Mouse (Mus musculus) B cell, adult 2 months (primary cell): ENCODE data around the gene Thra.

Source experiments
- DNase-seq, 2 experiments: peaks; one replicate each; pipeline ENCODE4 v3.0.0; 2022

Gene Thra

DNA sequence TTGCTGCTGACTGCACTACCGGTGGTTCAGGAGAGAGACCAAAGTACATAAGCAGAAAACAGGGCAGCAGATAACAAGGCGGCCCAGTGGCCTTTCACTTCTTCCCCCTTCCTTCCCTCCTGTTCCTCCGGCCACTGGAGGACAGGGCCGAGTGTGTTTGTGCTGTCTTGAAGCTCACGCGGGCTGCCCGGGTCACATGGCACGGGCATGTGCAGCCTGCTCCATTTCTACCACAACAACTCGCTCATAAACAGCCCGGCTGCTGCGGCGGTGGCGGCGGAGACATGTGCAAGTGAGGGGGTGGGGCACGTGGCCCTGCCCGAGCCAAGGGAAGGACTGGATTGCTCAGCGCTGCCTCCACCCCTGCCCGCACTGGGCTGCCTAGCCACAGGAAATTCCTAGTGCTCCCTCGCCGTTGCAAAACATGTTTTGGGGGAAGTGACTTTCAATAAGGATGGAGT lies 42.8 kb downstream of the Thra start:
- peak; percentile 75 to 76 for DNase-seq

DNA sequence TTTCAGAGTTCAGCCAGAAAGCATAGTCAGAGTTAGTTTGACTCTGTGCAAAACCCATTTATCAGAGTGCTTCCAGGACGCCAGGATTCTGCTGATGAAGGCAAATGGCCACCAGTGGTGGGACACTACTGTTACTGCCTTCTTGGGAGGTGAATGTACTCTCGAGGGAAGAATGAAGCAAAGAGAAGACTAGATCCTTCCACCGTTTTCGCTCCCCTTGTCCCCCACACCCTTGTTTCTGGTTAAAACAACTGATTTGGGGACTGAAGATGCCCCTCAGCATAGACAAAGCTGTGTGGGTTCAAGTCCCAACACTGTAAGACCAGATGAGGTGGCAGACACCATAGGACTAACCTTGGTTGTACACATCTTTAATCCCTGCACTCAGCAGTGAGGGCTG lies 43.7 kb downstream of the Thra start:
- no peak for DNase-seq

DNA sequence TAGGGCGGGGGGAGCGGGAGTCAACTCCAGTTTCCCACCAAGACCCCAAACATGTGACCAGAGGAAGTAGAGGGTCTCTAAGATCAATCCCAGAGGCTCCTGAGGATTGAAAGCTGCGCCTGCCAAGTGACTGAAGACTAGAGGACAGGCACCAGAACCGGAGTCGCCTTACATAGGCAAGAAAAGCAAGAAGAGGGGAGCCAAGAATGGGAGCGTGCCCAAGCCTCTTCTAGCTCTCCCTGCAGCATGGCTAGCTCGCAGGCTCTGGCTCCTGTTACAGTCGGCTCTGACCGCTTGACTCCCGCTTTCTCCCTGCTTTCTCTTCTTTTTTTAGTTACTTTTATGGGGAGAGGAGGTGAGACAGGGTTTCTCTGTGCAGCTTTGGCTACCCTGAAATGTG lies 44.8 kb downstream of the Thra start:
- DNase-seq: no peak

DNA sequence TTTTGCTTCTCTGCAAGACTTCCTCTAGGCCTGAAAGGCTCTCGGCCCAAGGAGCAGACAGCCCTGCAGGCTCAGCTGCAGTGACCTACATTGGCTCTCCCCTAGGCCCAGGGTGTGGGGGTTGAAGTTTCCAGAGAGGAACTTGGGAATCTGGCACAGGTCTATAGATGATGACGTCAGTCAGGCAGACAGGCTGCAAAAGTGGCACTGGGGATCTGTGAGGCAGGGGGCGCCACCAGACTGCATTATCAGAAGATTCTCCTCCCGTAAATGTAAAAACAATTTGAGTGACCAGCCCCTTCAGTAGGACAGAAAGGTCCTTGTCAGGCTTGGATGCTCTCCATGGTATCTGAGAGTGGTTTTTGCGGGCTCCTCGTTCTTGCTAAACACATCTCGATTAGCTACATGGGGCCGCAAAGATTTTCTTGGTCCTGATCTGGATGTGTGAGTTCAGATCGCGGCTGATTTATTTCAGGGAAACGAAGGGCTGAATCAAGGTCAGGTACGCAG lies 45.4 kb downstream of the Thra start:
- DNase-seq: peak; percentile 67 to 73

DNA sequence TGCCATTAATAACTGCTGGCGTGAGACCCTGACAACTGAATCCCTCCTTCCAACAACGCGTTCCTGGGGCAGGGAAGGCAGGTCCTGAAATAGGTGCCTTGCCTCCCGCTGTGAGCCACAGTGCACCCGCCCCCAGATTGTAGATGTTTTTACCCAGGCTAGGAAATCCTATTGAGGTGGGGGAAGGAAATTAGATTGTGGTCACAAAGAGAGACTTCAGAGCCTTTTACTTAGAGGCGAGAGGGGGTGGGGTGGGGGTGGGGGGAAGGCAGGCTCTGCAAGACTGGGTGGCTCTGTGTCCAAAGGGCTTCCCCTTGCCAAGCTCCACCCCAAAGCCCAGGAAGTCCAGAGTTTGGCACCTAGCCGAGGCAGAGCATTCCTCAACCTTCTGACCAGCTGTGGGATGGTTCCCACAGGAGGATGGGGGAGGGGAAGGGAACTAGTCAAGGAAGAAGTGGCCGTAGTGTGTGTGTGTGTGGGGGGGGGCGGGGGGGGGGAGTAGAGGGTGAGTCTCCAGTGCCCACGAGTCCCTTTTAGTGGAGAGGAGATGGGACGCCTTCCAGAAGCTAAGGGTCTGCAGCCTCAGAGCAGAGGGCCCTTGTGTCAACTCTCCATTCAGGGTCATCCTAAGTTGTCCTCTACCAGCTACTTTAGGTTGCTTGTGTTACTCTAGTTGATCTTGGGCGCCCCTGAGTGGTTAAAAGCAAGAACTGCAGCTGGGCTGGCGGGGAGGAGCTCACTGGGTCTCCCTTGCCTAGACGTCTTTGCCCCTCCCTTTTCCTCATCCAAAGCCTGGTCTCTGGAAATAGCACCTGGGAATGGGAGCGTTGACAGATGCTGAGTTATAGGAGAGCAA lies 46.1 kb downstream of the Thra start:
- DNase-seq: peak; percentile 93 to 95

DNA sequence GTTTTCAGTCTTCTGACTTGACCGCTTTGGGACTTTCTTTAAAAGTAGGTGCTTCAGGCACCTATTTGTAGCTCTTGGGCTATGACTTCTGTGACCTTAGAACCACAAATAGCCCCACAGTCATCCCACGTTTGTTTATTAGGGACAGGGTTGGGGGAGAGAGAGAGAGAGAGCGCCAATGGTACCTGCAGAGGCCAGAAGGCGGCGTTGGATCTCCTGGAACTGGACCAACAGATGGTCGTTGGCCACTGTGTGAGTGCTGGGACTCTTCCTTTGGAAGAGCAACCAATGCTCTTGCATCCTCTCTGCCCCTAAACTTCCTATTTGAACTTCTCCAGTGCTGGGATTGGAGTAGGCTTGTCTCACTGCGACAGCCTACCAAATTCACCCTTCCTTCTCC lies 46.8 kb downstream of the Thra start:
- no peak for DNase-seq

DNA sequence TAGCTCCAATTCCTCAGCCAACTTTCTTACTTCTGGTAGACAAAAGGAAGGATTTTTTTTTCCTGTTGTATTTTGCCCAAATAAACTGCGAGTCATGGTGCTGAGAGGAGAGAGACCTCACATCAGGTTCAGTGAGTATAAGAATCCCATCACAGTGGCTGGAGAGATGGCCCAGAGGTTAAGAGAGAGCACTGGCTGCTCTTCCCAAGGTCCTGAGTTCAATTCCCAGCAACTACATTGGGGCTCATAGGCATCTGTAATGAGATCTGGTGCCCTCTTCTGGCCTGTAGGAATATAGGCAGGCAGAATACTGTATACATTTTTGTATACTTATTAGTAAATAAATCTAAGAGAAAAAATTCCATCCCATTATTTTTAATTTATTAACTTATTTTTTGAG lies 47.3 kb downstream of the Thra start:
- DNase-seq: peak in 1 of 2 experiments; percentile 37

DNA sequence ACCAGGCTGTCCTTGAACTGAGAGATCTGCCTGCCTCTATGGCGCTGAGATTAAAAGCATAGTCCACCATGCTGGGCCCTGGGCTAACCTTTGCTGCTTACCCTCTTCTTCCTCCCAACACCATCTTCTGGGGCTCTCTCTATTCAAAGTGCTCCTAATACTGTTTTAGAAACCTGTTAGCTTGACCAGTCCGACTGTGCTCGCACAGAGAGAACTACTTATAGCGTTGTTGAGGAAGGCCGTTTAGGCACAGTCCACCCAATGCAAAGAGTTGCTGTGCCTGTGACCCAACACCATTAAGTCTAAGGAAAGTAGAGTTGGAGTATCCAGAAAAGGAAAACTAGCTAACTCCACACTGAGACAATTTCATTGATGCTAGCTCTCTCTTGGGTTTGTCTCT lies 47.7 kb downstream of the Thra start:
- no peak for DNase-seq

DNA sequence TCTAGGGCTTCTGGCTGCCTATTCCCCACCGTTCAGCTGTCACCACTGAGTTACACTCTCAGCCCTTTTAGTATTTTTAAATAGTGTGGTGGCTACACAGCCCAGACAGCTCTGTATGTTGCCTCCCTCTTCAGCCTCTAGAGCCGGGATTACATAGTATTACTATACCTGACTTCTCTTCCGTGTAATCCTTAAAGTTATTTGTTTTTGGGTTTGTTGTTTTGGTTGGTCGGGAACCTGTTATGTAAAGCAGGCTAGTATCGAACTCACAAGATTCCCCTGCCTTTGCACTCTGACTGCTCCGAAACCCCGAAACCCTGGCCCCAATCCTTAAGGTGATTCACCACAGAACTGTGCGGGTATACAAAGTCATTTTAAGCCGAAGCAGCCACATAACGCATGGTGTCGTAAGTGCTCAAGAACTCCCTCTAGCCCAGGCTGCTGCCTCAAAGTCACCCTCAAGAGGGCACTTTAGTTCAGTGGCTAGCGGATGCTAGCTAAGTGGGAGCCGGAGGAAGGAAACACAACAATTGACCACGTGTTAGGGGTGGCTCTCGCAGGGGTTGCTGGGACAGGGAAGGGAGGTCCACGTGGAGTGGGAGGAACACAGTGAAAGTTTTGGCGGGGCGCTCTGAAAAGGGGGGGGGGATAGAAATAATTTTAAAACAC lies 48.2 kb downstream of the Thra start:
- DNase-seq: peak; percentile 83 to 87

DNA sequence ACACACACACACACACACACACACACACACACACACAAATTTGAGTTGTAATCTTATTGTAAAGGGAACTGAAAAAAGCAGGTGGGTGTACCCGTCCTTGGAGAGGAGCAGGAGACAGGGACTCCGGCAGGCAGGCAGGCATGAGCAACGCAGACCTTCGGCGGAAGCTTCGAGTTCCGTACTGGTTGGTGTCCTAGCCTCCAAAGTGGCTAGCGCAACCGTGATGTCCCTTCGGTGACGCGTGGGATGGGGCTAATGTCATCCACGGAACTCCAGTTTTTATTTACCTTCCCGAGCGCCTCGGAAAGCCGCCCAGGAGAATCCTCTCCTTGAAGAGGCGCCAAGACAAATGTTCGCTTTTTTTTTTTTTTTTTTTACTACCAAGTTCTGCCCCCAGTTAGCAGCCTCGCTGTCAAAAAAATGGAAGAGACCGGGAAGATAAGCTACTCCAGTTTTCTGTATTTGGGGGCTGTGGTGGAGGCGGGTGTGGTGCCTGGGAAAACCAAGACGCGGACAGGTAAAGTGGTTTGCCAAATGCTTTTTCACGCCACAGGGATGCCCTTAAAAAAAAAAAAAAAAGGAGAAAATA lies 48.9 kb downstream of the Thra start:
- DNase-seq: no peak

DNA sequence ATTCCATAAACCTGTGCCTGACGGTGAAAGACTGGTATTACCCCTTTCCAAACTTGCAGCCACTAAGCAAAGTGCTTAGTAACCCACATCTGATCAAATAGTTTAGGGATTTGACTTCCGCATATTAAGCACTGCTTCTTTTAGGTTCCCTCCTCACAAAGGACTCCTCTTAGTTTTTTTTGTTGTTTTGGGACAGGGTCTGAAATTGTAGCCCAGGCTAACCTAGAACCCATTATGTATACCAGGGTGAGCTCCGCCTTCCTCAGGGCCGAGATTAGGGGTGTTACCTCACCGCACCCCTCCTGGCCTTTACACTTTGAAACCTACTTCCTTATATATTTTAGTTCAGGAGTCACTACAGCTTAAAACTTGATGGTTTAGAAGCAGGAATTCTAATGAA lies 49.4 kb downstream of the Thra start:
- DNase-seq: no peak

DNA sequence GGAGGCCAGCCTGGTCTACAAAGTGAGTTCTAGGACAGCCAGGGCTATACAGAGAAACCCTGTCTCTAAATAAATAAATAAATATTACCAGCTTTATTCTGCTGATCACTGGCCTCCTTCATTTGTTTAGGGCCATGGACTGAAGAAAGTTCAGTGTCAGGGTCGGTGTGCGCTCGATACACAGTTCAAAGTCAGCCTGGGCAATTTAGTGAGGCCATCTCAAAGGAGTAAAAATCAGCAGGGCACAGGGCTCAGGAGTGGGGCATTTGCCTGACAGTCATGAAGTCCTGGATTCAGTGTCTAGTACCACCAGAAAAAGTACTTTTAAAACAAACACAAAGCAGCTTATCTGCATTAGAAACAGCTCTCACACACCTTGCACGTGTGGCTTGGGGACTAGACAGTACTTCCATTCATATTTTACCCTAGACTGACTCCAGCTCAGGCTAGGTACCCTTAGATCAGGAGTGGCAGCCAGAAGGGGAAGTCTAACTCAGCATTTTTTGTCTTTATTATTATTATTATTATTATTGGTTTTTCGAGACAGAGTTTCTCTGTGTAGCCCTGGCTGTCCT lies 50.3 kb downstream of the Thra start:
- no peak for DNase-seq

DNA sequence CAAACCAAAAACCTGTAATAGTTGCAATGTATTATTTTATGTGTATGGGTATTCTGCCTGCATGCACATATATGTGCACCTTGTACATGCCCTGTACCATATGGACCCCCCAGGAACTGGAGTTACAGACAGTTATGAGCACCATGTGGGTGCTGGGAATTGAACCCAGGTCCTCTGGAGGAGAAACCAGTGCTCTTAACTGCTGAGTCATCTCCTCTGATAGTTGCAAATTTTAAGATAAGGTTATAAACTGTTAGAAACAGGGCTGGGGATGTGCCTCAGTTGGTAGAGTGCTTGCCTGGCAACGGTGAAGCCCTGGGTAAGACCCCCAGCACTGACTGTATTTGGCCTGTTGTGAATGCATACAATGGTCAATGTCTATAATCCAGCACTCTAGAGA lies 51.0 kb downstream of the Thra start:
- no peak for DNase-seq

DNA sequence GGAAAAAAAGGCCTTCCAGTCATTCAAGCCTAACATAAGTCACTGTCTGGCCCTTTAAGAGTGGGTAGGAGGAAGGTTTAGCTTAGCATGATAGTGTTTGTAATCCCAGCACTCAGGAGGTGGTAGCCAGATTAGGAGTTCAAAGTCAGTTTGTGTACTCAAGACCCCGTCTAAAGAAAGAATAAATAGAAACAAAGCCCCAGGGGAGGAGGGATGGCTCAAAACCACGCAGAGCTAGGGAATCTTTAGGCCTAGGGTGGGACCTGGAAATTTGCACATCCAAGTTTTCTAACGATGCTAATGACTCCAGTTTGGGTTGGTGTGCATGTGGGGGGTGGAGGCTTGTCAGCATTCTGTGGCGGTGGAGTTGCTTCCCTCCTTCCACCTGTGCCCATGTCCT lies 51.6 kb downstream of the Thra start:
- no peak for DNase-seq

DNA sequence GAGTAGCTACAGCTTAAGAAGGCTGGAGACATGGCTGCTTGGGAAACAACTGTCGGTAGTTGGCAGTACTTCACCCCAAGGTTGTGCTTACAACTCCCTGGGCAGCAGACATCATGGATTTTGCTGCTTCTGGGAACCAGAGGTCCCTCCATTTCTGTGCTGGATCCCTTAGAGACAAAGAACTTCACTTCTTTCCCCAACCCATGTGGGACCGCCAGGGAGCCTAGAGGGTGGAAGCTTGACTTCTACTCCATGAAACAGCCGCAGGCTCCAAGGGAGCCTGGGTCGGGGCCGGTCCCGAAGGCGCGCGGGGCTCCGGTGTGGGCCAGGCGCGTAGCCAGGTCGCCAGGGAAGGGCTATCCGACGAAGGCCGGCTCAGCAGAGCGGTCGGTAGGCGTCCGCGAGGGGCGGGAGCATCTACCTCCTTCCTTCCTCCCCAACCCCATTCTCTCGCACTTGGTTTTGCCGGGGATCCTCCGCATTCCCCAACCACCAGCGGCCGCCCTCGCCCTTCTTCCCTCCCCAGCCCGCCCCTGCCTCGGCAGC lies 54.1 kb downstream of the Thra start:
- DNase-seq: peak; percentile 54 to 60

DNA sequence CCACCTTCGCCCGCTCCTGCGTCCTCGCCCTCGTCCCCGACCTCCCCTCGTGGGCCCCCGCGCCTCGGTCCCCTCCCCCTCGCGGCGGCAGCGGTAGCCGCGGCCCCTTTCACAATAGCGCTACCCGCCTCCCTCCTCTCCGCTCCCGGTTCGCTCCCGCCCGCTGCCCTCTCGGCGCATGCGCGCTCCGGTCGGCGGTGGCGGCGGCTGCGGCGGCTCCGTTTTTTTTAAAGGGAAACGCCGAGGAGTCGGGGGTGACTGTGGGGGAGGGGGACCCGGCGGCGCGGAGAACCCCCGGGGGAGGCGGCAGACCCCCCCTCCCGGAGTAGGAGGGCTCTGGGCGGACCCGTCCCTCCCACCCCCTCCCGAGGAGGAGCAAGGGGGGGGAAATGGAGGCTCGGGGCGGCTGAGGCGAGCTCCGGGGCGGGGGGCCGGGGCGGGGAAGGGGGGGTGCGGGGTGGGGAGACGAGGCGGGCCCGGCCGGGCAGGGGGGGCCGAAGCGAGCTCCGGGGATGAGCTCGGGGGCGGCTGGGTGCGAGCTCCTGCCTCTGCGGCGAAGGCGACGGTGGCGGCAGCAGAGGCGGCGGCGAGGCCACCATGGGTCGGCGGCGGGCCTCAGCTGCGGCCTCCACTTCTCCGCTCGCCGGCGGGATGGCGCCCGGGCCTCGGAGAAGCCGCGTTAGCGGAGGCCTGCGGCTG lies 54.7 kb downstream of the Thra start, which contains the start of gene Msl1:
Gene Msl1 (plus strand): TSS at position 502 of the 699 bp plus-strand sequence.
- peak; percentile 76 to 81 for DNase-seq

DNA sequence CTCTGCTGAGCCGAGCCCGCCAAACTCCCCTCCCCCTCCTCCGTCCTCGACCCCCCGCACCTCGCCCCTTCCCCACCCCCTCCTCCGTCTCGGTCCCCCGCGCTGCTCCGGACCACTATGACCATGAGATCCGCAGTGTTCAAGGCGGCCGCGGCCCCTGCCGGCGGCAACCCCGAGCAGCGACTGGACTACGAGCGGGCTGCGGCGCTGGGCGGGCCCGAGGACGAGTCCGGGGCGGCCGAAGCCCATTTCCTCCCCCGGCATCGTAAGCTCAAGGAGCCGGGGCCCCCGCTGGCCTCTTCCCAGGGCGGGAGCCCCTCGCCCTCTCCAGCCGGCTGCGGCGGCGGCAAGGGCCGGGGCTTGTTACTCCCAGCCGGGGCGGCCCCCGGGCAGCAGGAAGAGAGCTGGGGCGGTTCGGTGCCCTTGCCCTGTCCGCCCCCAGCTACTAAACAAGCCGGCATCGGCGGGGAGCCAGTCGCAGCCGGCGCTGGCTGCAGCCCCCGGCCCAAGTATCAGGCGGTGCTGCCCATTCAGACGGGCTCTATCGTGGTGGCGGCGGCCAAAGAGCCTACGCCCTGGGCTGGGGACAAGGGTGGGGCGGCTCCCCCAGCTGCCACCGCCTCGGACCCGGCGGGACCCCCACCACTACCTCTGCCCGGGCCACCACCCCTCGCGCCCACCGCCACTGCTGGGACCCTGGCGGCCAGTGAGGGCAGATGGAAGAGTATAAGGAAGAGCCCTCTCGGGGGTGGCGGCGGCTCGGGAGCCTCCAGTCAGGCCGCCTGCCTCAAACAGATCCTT lies 55.5 kb downstream of the Thra start:
- peak; percentile 49 to 60 for DNase-seq

DNA sequence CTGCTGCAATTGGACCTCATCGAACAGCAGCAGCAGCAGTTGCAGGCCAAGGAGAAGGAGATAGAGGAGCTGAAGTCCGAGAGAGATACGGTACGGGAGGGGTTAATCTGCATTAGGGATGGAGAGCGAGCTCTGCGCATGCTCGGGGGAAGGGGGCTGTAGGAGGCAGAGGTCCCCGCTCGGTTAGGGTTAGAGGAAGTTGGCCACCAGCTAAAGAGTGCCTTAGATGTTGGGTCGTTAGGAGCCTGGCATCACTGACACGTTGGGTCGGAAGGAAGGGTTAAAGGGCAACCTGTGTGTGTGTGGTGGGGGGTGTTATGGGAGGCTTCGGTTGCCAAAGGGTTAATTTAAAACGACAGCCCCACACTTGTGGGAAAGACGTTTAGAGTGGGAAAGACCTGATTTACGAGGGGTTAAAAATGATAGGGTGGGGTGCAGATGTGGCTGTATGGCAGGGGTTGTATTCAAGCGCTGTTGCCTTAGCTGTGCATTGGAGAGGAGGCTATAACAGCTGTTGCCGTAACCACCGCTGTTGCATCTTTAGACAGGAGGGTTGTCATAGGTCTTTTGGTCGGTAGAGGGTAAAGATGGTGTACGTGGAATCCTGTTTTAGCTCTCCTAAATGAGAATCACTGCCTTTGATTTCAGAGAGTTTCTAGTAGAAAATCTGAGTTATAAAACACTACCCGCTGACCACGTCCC lies 56.2 kb downstream of the Thra start:
- peak; percentile 67 to 72 for DNase-seq

DNA sequence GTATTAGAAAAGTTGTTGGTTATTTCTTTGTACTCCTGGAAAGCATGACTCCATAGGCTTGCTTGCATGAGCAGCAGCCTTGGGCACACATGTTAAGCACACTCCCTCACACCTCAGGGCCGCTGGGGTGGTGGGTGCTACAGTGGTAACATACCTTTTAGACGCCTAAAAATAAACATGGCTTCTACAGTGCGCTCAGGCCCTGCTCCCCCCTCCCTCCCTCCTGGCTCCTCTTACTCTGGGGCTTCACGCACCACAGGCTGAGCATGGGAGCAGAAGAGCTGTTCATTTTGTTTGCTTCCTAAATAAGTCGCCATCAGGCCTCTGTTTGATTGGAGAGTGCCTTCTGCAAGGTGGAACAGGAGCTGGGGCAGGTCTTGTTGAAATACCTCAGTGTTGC lies 56.9 kb downstream of the Thra start:
- DNase-seq: no peak

DNA sequence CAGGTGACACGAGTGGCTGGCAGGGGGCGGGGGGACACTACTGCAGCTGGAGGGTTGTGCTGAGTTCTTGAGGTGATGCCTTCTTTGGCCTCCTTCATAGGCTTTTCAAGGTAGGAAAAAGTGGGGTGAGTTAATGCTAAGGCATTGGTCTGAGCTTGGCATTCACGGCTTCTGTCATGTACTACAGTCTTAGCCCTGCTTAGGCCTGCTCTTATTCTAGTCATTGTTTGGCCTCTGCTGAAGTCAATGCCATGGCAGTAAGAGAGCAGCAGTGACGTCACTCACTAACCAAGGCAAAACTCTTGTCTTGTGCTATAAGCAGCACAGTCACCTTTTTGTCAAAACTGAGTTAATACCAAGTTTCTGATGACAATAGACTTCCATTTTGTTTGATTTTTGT lies 57.5 kb downstream of the Thra start:
- no peak for DNase-seq

DNA sequence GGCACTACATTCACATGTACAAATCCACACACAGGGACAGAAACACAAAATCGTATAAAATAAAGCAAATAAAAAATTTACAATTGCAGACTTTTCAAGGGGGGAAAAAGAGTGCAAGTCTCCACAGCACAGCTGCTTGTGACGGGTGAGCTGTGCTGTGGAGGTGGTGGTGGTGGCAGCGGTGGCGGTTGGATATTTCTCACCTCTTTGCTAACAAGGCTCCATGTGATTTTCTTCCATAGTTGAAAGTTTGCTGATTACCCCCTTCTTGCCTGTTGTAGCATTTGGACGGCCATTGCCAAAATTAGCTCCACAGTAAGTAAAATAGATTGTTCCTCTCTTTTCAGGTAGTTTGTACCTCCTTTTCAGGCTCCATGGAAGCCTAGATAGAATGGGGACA lies 64.2 kb downstream of the Thra start, which contains the start of gene Casc3:
Gene Casc3 (plus strand): TSS at position 301 of the 400 bp plus-strand sequence.
- DNase-seq: no peak
